Mouse (Mus musculus) mesoderm, embryonic 11.5 days (tissue): ENCODE data around the gene Ffar1.
"Not testable (repeated sequence)": the region's sequence is repeated elsewhere in the genome, so short reads cannot be mapped to it uniquely, and the experiment has no call there.

Experiments
- DNase-seq: peaks from one replicate; pipeline ENCODE4 v3.0.0-alpha.2; 2012; ENCODE audit warnings: low read depth, low spot score

Ffar1 gene

DNA sequence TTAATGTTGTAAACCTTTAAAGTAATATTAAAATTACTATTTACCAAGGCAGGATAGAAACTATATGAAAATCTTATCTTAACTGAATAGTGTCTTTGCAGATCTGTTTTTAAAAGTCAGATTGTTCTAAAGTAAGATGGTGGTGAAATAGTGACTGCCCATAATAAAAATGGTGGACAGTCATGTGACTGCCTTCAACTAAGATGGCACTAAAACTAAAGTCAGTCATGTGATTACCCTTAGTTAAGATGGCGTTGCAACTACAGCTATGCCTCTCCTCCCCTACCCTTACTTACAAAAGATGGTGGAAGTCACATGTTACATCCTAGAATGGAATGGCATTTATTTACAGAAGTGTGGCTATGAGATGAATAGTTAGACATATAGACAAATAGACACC is 9.9 kb downstream of the Ffar1 start:
- no peak for DNase-seq

DNA sequence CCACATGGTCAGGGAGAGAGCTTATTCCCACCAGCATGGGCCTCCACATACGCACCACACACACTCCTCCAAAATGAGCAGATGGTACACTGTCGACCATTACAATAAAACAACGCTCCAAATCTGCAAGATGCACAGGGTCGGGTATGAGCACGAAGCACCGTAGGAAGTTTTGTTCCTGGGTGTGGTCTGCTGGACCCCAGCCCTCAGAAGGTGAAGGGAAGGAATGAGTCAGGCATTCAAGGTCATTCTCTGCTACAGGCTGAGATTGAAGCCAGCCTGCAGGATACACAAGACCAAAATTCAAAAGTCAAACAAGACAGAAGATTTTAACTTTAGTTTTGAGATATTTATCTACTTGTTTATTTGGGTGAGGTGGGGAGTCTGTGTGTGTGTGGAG is 13.4 kb downstream of the Ffar1 start:
- DNase-seq = no peak

DNA sequence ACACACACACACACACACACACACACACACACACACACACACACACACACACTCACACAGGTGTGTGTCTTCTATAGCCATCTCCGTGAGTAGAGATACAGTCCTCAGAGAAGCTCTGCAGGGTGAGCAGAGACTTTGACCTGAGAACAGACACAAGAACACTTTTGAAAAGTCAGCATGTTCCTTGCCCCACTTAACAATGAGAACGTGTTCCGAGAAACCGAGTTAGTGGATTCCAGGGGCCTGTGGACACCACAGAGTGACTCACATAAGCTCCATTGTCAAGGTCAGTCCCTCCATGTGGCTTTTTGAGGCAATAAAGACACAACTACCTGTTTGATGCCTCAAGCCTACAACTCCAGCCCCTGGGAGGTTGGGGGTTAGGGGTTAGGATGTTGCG is 14.0 kb downstream of the Ffar1 start:
- no peak for DNase-seq

DNA sequence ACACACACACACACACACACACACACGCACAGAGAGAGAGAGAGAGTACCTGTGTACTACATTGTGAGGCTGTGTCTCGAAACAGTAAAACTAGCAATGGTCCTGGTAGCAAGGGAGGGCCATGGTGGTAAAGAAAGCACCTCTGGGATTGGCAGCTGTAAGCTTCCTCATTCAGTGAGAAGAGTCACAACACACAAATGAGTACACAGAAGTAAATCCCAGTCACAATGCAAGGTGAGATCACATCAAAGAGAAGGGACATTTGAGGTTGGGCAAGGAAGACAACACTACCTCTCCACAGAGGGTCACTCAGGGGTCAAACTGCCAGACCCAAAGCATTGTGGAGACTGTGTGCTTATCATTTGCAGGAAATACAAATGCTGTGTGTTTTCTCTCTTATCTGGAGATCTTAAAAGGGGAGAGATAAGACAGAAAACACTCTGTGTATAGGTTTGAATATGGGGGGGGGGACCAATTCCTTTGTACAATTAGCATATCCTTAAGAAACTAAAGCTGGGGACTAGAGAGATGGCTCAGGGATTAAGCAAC is 14.8 kb downstream of the Ffar1 start:
- DNase-seq = no peak

DNA sequence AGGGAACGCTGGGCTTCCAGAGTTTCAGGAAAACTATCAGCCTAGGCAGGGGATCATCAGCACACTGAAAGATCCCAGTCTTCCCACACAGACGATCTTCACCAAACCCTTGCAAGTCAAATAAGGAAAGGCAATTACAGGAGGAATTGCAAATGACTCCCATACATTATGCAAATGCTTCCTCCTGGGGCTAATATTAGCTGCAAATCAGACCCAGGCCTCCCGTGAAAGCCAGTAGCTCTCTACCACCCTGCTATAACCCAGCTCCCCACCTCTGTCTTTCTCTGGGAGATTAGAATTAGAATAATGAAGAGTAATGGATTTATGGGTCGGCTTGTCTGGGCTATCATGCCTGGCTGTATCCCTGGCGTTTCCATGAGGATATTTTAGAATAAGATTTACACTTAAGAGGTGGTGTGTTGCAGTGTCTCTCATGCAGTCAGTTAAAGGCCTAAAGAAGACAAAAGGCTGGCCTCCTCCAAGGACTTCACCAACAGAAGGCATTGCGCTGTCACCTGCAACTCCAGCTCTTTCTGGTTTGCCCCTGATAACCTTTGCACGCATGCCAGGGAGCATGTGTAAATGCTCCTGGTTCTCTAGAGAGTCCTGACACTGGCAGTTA is 16.6 kb downstream of the Ffar1 start:
- peak; percentile 29 for DNase-seq

DNA sequence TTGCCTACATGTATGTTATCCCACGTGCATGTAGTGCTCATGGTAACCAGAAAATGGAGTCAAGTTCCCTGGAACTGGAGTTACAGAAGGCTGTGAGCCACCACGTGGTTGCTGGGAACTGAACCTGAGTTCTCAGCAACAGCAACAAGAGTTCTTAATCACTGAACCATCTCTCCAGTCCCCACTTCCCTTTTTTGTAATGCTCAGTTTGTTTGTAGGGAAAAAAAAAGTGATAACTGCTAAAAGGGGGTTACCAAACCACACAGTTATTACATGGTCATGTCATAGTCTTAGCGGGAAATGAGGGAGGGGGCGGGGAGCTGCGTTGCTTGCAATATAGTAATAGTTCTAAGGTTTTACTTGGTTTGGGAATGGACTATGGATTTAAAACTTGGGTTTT is 19.3 kb downstream of the Ffar1 start:
- no peak for DNase-seq

DNA sequence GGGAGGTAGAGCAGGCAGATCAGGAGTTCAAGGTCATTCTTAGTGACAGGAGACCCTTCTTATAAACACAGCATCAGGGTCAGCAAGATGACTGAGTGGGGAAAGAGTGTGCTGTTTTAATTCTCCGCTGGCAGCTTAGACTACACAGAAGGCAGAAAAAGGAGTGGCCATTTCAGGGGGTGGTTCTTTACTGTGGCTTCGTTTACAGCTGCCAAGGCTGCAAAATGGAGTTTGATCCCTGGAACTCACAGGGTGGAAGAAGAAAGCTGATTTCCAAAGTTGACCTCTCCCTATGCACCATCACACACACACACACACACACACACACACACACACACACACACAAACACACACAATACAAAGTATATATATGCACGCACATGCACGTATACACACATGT is 20.0 kb downstream of the Ffar1 start:
- DNase-seq = no peak

DNA sequence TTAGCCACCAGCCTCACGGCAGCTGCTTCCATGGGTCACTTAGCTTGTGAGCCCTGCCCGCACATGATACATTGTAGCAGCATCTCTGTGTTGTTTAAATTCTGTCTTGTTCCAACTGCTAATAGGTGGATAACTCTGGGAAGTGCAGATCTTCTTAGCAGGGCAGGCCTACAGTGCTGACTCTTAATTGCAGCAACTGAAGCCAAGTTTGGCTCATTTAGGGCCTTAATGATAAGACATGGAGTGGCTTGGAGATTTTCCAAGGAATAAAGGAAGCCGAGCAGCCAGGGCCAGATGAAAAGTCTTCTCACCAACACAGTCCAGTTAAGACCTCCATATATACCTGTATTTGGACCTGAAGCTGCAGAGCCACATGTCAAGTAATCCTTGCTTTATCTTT is 21.1 kb downstream of the Ffar1 start:
- DNase-seq = no peak

DNA sequence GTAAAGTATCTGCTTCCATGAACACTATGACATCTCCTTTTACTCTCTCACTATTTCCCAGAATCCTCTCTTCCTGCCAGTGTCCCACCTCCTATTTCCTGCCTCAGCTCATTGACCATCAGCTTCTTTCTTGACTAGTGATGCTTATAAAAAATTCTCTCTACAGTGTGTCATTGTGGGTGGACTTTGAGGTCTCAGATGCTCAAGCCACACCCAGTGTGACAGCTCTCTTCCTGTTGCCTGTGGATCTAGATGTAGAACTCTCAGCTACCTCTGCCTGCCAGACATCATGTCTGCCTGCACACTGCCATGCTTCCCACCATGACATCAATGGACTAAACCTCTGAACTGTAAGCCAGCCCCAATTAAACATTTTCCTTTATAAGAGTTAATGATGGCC is 24.1 kb downstream of the Ffar1 start:
- no peak for DNase-seq

DNA sequence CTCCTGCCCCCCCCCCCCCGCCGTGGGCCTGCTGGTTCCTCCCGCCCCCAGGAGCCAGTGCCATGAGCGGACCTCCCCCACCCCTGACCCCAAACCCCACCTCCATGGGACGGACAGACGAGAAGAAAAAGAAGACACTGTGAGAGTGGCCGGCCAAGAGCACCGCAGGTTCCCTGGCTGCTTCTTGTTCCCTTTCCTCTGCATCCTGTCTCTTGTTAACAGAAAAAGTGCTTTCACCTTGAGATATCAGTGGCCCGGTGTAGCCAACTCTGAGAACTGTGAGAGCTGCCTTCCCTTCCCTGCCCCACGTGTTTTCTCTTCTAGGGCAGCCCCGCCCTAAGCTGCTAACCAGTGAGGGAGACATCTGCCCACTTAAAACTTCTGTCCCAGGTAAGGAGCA is 28.7 kb downstream of the Ffar1 start:
- not testable (repeated sequence) for DNase-seq

DNA sequence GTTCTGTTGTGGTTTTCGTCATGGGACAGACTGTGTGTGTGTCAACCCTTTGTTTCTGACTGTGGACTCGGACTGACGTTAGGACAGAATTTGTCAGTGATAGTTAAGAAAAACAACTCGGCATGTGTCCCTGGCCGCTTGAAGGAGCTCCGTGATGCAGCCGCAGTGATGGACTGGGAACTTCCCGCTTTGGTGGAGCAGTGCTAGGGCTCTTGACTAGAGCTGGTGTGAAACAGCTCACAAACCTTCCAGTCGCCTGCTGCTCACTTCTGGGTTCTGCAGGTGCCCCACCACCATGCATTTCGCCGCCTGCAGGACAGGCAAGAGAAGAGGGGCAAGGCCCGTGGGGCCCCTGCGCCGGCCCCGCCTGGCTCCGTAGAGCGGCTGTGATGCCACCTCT is 29.1 kb downstream of the Ffar1 start:
- DNase-seq = no peak

DNA sequence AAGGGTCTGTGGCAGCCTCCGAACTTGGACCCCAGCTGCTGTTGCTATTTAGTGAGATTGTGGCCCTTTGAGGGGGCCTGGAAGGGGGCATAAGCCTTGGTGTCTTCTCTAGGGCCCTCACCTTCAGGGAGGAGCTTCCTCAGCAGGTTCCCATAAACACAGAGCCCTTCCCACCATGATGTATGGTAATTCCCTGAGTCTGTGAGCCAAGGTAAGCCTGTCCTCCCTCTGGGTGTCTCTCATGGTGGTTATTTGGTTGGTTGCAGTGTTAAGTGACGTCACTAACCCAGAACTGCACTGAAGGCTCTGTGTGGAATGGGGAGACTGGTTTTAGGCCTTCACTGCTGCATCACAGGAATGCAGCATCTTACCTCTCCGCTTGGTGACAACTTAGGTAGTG is 31.9 kb downstream of the Ffar1 start:
- DNase-seq = no peak

DNA sequence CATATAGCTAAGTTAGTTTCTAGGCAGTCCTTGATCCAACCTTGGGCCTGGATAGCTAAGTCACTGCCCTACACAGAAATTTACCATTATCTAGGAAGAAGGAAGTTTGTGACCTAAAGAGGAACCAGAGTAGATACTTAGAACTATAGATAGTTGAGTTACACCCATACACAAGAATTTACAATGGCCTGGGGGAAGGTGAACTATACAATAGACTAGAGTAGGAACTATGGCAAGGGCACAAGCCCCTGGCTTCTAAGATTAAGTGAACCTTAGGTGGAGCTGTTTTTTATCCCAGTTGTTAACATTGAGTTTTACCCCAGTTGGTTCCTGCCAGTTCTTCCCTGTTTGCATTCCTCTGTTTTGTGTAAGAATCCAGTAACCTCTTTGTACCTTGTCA is 32.5 kb downstream of the Ffar1 start:
- not testable (repeated sequence) for DNase-seq

DNA sequence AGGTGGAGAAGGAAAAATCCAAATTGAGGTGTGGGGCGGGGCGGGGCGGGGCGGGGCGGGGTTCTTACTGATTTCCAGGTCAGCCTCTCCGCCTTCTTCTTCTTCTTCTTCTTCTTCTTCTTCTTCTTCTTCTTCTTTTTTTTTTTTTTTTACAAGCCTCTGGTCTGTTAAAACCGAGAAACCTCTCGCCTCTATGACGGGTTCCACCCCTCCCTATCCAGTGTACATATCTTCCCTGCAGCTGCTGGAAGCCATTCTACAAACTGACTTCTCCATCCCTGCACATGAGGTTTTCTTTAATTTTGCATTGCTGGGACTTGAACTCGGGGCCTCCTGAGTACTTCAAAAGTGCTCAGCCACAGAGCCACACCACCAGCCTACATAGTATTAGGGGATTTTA is 34.7 kb downstream of the Ffar1 start:
- DNase-seq = no peak

DNA sequence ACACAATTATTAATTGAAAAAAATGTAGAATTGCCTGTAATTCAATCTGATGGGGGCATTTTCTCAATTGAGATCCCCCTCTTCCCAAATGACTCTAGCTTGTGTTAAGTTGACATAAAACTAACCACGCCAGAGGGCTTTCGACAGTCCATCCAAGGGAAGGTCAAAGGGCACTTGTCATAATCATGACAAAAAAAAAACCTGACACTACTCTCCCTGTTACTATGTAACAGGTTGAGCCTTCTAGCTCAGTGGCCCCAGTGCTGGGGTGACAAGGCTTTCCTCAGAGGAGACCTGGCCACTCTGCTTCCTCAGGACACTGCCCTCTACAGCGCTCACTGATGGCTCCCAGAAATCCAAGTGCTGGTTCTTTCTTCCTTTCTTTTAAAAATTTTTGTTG is 37.1 kb downstream of the Ffar1 start:
- no peak for DNase-seq

DNA sequence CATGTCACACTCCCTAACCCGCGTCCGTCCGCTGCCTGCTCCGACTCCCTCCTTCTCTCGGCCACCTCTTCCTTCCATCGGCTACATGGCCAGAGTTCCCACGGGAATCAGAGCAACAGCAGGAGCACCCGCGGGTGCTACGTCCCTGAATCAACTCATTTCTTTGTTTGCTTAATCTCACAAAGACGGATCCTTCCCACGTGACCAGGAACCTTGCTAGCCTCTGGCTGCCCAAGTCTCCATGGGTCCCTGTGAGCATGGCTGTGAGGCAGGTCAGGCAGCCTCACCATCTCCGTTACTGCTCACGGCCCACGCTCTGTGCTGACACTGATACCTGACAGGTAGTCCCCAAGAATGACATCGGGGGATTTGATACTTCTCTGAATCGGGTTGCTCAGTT is 37.7 kb downstream of the Ffar1 start, which contains the start of gene Ffar2:
Gene Ffar2, minus strand, starts transcription at position 101 of the 400 bp plus-strand sequence.
- no peak for DNase-seq

DNA sequence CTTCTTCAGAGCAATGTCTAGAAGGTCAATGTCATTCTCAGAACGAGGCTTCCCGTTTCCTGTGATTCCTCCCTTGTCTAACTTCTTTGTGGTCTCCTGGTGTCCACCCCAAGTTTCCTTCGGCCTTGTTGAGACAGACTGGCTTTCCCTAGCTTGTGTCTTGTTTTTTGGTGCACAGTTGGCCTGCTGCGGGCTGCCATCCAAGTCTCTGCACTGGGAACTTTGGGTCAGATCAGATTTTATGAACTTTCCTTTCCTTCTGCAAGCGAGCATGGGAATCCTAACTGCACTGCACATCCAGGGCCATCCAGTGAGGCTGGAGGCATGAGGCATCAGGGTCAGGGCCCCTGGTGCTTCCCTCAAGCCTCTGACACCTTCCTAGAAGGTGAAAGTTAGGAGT is 39.8 kb downstream of the Ffar1 start:
- DNase-seq = no peak

DNA sequence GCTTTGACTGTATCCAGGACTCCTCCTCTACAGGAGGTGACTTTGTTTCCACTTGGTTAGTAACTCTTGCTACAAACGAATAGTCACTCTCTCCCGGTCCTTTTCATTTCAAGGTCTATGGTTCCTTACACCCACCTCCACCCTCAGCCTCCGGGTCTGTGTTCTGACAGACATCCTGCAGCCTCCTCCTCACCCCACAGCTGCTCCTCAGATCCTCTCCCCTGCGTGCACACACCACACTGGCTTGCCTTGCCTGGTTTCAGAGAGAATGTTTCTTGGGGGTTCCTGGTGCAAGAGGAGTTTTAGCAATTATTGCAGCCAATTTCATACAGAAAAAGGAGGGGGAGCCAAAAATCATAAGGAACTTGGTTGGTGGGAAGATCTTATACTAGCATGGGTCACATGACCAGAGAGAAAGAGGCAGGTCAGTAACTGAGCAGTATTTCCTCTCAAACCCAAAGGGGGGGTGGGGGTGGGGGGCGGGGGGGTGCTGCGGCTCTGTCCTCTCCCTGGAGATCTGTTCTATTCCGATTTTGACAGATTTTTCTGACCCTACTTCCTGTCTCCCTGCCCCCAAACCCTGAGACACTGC is 40.4 kb downstream of the Ffar1 start:
- DNase-seq = no peak

DNA sequence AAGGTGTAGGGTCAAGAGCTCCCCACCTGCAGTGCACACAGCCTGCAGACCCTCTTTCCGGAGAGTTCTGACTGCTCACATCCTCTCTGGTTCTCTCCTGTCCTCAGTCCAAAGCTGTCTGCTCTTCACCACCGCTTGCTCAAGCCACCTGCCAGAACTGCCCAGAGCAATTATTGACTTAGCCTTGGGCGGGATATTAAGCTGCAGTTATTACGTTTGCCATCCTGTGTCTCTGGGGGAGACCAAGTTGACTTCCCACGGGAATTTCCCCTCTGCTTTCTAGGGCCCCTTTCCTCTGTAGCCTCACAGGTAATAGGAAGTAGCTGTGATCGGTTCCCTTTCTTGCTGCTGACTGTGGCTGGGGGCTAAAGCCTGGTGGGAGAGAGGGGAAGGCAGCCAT is 41.2 kb downstream of the Ffar1 start:
- no peak for DNase-seq

DNA sequence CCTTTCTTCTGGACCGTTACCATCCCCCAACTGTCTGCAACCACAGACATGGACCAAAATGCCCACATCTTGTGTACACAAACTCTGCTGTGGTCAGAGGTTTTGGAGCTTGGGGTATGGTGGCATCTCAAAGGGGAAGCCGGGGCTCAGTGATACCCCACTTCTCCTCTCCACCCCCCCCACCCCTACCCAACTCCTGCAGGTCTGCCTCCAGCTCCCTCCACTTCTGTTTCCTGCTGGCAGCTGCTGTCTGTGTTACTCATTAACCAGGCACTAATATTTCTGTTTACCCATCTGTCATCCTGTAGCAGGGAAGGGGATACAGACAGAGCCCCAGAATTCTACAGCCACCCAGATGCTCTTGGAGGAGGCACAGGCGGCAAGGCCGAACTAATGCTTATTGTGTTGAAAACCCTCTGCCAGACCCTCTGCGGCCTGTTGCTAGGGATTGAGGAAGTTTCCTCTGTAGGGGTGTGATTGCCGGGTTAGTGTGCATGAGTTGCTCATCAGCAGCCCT is 49.0 kb downstream of the Ffar1 start:
- no peak for DNase-seq

DNA sequence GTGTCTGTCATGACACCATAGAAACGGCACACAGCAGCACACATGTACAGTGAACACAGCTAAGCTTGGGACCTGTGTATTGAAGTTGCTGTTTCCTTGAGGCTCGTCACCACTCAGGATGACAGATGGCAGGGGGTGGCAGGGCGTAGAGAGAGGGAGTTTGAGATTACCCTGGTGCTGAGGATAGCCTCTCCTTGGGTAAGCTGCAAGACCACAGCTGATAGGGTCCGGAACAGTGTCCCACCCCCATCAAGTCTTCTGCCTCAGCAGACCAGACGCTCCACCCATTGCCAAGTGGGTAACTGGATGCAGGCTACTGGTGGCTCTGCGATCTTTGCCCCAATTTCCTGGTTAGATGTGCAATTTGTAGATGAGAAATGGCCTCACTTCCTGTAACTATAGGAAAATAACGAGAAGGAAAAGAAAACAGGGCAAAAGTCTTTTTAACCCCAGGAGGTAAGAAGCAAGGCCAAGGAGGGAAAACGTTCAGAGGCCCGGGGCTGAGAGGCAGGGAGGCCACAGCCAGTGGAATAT is 49.5 kb downstream of the Ffar1 start:
- DNase-seq = no peak

DNA sequence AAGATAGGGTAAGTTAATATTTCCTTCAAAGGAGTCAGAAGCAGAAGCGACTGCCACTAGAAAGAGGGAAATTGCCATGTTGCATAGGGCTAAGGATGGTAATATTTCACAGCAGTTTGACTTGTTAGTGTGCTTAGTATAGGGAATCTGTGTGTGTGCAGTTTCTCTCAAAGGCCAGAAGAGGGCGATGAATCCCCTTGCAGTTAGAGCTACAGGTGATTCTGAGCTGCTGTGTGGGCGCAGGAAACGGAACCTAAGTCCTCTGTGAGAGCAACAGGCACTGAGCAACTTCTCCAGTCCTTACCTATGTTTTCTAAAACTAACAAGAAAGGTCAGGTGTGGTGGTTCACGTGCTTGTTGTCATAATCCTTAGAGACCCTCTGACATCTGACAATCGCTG is 51.0 kb downstream of the Ffar1 start:
- no peak for DNase-seq
